Mouse (Mus musculus) kidney, adult 18-20 months (tissue): ENCODE results near the gene Arfgap3.
A peak's percentile ranks its signal among the peaks of the same experiment; 100 is the strongest.

ENCODE experiments used
- DNase-seq: peaks from one replicate; pipeline ENCODE4 v3.0.0; 2021

Arfgap3 gene

DNA sequence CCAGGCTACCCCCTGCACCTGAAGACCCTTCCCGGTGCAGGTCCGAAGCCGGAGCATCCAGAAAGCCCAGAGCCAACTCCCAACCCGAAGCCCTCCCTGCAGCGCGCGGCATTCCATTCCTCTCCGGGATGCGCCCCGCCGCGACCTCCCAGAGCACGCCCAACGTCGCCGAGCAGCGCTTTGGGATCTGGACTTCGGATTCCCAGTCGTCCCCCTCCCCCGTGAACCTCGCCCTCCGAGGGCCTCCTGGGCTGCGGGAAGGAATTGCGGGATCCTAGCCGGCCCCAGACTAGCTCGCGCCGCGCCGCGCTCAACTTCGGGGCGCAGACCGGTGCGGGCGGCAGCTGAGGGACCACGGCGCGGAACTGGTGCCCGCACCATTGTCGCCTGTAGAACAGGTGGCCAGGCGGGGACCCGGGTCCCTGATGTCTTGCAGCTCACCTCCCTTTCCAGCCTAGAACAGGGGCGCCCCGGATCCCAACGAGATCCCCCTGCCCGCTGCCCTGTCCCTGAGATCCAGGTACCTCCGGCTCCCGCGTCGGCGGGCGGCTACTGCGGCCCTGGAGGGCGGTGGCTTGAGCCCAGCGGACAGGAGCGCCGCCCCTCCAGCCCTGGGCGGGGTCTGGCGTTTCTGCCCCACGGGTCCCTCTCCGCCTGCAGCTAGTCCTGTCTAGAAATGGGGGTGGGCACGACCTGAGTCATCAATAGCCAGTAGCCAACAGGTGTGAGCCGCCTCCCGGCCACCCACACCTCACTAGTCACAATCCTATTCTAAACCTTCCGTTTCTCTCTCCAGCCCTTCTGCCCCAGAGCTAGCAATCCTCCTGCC lies 98.7 kb downstream of the Arfgap3 start, which contains the start of gene A4galt:
Gene A4galt, minus strand, starts transcription at position 599 of the 829 bp plus-strand sequence.
- peak; percentile 78 for DNase-seq

DNA sequence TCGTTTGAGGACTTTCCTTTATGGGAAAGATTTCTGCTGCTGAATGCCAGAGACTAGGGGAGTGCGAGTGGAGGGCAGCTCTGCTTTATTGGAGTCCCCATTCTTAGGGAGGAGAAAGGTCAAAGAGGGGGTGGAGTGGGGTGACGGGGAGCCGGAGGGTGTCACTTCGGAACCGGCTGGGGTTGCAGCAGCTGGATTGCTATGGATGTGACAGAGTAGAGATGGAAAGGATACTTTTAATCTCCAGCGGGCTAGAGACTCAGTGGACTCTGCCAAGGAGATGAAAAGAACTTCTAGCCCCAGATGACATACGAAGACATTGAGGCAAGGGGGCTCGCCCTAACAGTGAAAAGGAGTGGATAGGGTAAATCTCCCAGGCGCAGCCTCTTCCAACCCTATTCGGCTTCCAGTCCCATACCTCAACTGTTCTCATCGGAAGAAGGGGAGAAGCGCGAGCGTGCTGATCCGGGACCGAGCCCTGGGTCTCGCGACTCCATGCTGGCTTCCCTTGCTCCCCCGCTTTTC lies 99.3 kb downstream of the Arfgap3 start:
- DNase-seq = peak; percentile 38
